Mouse (Mus musculus): ENCODE results near the gene Sgip1.

Sgip1 gene

DNA sequence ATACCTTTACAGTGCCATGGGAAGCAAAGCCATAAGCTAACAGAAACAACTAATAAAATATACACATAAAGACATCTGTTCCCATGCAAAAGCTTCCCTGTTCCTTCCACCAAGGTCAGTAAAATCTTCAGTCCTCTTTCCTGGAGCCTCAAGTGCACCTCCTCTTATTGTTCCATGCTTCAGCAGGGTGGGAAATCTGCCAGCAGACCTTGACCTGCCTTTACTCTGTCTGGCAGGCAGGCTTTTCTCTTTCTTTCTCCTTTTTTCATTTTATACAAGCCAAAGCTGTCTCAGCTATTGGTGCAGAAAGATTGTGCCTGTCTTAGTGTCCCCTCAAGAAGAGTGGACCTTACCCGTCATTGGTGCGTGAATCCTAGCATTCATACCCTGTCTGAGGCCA lies 154.8 kb downstream of the Sgip1 start:
- no peak for DNase-seq (ENCODE audit: low read depth, low spot score)

DNA sequence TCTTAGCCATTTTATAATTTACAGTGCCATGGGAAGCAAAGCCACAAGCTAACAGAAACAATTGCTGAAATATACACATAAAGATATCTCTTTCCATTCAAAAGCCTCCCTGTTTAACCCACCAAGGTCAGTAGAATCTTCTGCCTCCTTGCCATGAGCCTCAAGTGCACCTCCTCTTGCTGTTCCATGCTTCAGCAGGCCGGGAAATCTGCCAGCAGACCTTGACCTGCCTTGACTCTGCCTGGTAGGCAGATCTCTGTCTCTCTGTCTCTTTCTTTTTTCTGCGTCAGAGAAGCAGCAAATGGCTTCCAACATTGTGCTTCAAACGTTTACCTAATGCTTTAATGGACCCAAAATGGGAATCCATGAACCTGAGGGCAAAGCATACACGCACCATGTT lies 157.9 kb downstream of the Sgip1 start:
- no peak for DNase-seq (ENCODE audit: low read depth, low spot score)

- no peak for DNase-seq (ENCODE audit: low read depth, low spot score)
These were observed 158.6 kb downstream of the Sgip1 start for GRCm38 (mm10) chr4:102899683-102900082.

DNA sequence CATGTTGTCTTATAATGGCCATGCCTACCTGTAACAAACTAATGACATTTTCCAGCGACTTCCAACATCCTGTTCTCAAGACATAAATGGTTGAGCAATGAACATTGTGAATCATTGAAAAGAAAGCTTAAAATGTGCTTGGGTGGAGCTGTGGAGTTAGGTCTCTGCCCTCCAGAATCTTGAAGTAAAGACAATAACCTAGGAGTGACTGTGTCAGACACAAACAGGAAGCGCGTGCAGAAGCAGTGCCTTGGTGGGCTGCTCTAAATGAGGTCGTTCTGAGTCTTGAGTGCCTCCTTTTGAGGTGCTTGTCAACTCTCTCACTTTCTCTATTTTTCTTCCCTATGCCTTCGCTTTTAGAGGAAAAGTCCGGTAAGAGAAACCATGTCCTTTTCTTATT lies 159.1 kb downstream of the Sgip1 start:
- DNase-seq (ENCODE audit: low read depth, low spot score) = no peak

- peak; percentile 17 for DNase-seq (ENCODE audit: low read depth, low spot score)
These were observed 166.8 kb downstream of the Sgip1 start for GRCm38 (mm10) chr4:102907843-102908427.

DNA sequence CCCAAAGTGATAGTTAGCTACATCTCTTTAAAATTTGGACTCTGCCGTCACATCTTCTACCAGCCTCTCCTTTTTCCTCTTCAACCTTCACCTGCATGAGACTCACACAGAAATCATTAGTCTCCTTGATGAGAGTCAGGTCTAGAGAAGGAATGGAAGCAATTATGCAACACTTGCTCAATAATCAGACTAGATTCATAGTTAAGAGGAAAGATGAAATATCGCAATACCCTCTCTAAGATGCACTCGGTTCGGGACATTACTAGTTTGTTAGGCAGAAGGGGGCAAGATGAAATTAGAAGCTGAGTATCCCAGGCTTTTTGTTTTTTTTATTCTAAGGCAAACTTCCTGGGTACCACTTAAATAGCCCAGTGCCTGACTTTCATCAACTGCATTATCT lies 169.1 kb downstream of the Sgip1 start:
- no peak for DNase-seq (ENCODE audit: low read depth, low spot score)

- no peak for DNase-seq (ENCODE audit: low read depth, low spot score)
These were observed 172.1 kb downstream of the Sgip1 start for GRCm38 (mm10) chr4:102913176-102913575.

DNA sequence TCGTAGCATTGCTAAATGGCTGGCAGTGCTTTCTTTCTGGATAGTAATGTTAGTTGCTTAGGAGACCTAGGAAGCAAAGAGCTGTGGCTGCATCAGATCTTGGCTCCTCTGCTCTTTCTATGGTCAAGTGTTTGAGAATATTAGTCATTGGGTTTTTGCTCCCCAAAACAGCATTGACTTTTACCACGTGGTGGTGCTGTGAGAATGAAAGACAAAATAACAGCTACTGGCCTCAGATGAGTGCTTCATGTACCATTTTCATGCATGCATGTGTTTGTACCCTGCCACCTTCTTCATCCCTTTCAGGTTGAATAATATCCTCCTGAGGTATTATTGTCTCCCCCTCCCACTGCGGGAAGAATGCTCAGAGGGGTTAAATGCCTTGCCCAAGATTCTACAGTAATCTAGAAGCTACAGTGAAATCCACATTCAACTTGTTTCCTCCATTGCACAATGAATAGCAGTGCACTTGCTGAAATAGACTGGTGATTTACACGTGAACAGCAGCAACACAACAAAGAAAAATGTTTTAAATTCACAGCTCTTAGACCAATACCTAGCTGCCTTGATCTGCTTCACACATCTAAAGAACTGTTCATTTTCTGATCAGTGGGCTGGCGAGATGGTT lies 172.7 kb downstream of the Sgip1 start:
- DNase-seq (ENCODE audit: low read depth, low spot score) = no peak

GRCm38 (mm10) chr4:102918191-102918590 lies 177.1 kb downstream of the Sgip1 start:
- no peak for DNase-seq (ENCODE audit: low read depth, low spot score)

GRCm38 (mm10) chr4:102929491-102929890 lies 188.4 kb downstream of the Sgip1 start:
- DNase-seq (ENCODE audit: low read depth, low spot score) = no peak

DNA sequence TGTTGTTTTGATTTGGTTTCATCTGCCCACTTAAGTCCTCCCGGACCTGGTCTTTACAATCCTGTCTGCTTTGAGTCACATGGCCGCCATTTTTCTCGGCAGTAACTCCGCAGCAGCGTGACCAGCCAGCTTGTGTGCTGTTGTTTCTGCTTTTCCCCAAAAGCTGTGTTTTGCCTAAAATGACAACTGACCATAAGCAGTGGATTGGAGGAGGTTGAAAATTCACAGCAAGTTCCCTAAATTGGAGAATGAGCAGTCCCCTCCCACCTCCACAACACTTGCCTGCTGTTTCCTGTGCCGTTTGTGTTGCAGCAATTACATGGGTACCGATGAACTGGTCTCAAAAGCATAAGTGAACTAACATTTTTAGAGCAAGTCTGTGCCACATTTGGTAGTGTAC lies 189.6 kb downstream of the Sgip1 start:
- no peak for DNase-seq (ENCODE audit: low read depth, low spot score)

GRCm38 (mm10) chr4:102940266-102940665 lies 199.2 kb downstream of the Sgip1 start:
- DNase-seq (ENCODE audit: low read depth, low spot score) = no peak

- DNase-seq (ENCODE audit: low read depth, low spot score) = no peak
These were observed 199.6 kb downstream of the Sgip1 start for GRCm38 (mm10) chr4:102940738-102941137.

GRCm38 (mm10) chr4:102944325-102944724 lies 203.2 kb downstream of the Sgip1 start:
- no peak for DNase-seq (ENCODE audit: low read depth, low spot score)

GRCm38 (mm10) chr4:102952476-102952875 lies 211.4 kb downstream of the Sgip1 start:
- no peak for DNase-seq (ENCODE audit: low read depth, low spot score)

- no peak for DNase-seq (ENCODE audit: low read depth, low spot score)
These were observed 214.3 kb downstream of the Sgip1 start for GRCm38 (mm10) chr4:102955294-102955956.

GRCm38 (mm10) chr4:102959409-102959808 lies 218.3 kb downstream of the Sgip1 start:
- no peak for DNase-seq (ENCODE audit: low read depth, low spot score)

GRCm38 (mm10) chr4:102964174-102964573 lies 223.1 kb downstream of the Sgip1 start:
- DNase-seq (ENCODE audit: low read depth, low spot score) = no peak

GRCm38 (mm10) chr4:102967811-102968210 lies 226.7 kb downstream of the Sgip1 start:
- peak; percentile 58 for DNase-seq (ENCODE audit: low read depth, low spot score)

DNA sequence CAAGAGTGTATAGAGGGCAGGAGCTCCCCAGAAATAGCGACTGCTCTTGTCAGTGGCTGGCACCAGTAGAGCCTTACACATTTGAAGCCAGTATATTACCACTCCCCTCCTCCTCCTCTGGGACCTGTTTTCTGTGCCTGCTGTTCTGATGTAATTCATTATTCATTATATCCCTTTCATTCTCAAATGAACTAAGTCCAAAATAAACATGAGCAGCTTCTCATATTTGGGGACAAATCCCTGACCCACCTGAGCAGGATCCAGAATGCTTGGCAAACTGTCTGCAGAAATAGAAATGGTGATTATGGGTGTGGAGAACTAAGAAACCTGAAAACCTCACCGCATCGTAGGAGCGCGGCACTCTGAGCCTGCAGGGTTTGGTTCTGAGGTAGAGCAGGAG lies 228.5 kb downstream of the Sgip1 start:
- no peak for DNase-seq (ENCODE audit: low read depth, low spot score)

DNA sequence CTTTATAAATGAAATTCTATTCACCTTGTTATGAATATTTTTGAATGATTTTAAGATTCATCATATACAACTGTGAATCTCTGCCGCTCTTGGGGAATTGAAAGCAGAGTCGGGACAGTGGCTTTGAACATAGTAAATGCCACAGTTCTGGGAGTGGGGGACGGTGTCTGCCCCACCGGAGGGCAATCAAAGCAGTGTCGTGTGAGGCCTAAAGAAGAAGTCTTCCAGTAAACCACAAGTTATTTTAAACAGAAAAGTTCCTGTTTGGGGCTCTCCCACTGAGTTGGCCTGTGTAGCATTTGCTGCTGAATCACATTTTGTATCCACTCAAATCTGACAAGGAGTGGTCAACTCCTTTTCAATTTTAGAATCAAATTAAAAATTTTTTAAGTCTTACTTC lies 230.1 kb downstream of the Sgip1 start:
- no peak for DNase-seq (ENCODE audit: low read depth, low spot score)

- DNase-seq (ENCODE audit: low read depth, low spot score) = no peak
These were observed 231.0 kb downstream of the Sgip1 start for GRCm38 (mm10) chr4:102972071-102972470.

DNA sequence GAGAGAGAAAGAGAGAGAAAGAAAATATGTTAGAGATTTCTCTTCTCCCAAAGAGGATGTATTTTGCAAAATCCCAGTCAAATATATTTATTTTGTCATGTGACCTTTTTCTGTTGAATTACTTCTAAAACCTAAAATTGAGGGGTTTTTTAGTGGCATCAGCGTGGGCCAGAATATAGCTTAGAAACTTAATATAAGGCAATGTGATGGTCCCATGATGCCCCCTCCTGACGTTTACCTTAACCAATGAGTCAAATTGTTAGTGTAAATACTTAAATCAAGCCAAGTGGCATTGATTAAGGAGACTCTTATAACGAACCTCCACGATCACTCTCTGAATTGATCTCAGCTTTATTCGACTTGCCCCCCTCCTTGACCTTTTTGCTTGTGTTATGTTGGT lies 233.1 kb downstream of the Sgip1 start:
- no peak for DNase-seq (ENCODE audit: low read depth, low spot score)
